Mouse (Mus musculus): ENCODE results near the gene Slc22a21. TPM values are rescaled to one million over a fixed set of nuclear protein-coding genes. Genes with fewer than 3 reads are reported as not detected.
A peak's percentile ranks its signal among the peaks of the same experiment; 100 is the strongest.

Slc22a21 gene
- 1.8 and 2.6 TPM in 2 replicates for polyA plus RNA-seq (2015; fragmentation: Nextera tagmentation; extraction: Ambion mirVana)

GRCm38 (mm10) chr11:53979788-53980621, at the start of gene Slc22a21:
Gene Slc22a21 (minus strand): TSS chr11:53980332.
- H3K27me3 ChIP-seq = no peaks in the 10 kb centered on the region
- no peaks in the 10 kb centered on the region for H3K36me3 ChIP-seq
- H3K4me2 ChIP-seq = peak within 1 kb of the TSS; percentile 96
- H3K4me1 ChIP-seq (replicated peaks) = peaks cover 8% of the 10 kb centered on the region
- H3K9ac ChIP-seq = peak within 1 kb of the TSS; percentile 65
- ATAC-seq (replicated peaks; ENCODE audit: insufficient number of reproducible peaks, insufficient read depth, low FRiP score, low read depth) = peak; percentile 95
- 0 out of 2 replicates have a peak within 1 kb of the TSS, but pooled peaks have one; percentile 38 for H3K27ac ChIP-seq
- WGBS = 2% methylated on average over 73 of the region's 73 CpGs
- no peaks in the 10 kb centered on the region for H3K9me3 ChIP-seq (replicated peaks)
- peak within 1 kb of the TSS; percentile 66 for H3K4me3 ChIP-seq

- Histone ChIP-seq H3K9ac (no peak overlapping the region), H3K36me3 (no peaks in the 10 kb centered on the region), H3K27ac (no peak overlapping the region), H3K4me2 (peak overlapping the region; percentile 93), H3K27me3 (peaks cover 25% of the 10 kb centered on the region; the same call in 1 of the 2 replicates), H3K9me3 (replicated peaks) (no peaks in the 10 kb centered on the region), H3K4me3 (peak overlapping the region; percentile 55), H3K4me1 (replicated peaks) (peaks cover 19% of the 10 kb centered on the region)
- no peak for ATAC-seq (replicated peaks; ENCODE audit: insufficient number of reproducible peaks, insufficient read depth, low FRiP score, low read depth)
- 75% methylated on average over 4 of the region's 4 CpGs for WGBS
Measured at GRCm38 (mm10) chr11:54028997-54029396, 48.9 kb upstream of the Slc22a21 start.

GRCm38 (mm10) chr11:54028044-54028951, 48.2 kb upstream of the Slc22a21 start, which contains the start of gene Slc22a4:
Gene Slc22a4 (minus strand): TSS chr11:54028090.
- H3K36me3 ChIP-seq = no peaks in the 10 kb centered on the region
- H3K9me3 ChIP-seq (replicated peaks) = no peaks in the 10 kb centered on the region
- H3K27me3 ChIP-seq = peaks cover 25% of the 10 kb centered on the region; the same call in 1 of the 2 replicates
- peak within 1 kb of the TSS; percentile 55 for H3K4me3 ChIP-seq
- H3K9ac ChIP-seq = peak within 1 kb of the TSS; percentile 56
- 3% methylated on average over 61 of the region's 61 CpGs for WGBS
- peak; percentile 84 for ATAC-seq (replicated peaks; ENCODE audit: insufficient number of reproducible peaks, insufficient read depth, low FRiP score, low read depth)
- H3K4me1 ChIP-seq (replicated peaks) = peaks cover 19% of the 10 kb centered on the region
- peak within 1 kb of the TSS; percentile 93 for H3K4me2 ChIP-seq
- H3K27ac ChIP-seq = no peak within 1 kb of the TSS

GRCm38 (mm10) chr11:54027131-54028043, 47.3 kb upstream of the Slc22a21 start:
- peaks cover 19% of the 10 kb centered on the region for H3K4me1 ChIP-seq (replicated peaks)
- H3K4me2 ChIP-seq = peak overlapping the region; percentile 93
- no peaks in the 10 kb centered on the region for H3K36me3 ChIP-seq
- no peak overlapping the region for H3K27ac ChIP-seq
- H3K9ac ChIP-seq = peak overlapping the region; percentile 56
- peaks cover 25% of the 10 kb centered on the region; the same call in 1 of the 2 replicates for H3K27me3 ChIP-seq
- H3K9me3 ChIP-seq (replicated peaks) = no peaks in the 10 kb centered on the region
- no peak for ATAC-seq (replicated peaks; ENCODE audit: insufficient number of reproducible peaks, insufficient read depth, low FRiP score, low read depth)
- WGBS = 18% methylated on average over 31 of the region's 31 CpGs
- H3K4me3 ChIP-seq = peak overlapping the region; percentile 55

GRCm38 (mm10) chr11:54026491-54027041, 46.4 kb upstream of the Slc22a21 start:
- H3K36me3 ChIP-seq = no peaks in the 10 kb centered on the region
- WGBS = 66% methylated on average over 1 of the region's 1 CpGs
- no peak overlapping the region for H3K27ac ChIP-seq
- no peak overlapping the region for H3K4me3 ChIP-seq
- H3K9me3 ChIP-seq (replicated peaks) = no peaks in the 10 kb centered on the region
- no peak overlapping the region for H3K4me2 ChIP-seq
- peaks cover 25% of the 10 kb centered on the region; the same call in 1 of the 2 replicates for H3K27me3 ChIP-seq
- ATAC-seq (replicated peaks; ENCODE audit: insufficient number of reproducible peaks, insufficient read depth, low FRiP score, low read depth) = no peak
- H3K9ac ChIP-seq = no peak overlapping the region
- peaks cover 19% of the 10 kb centered on the region for H3K4me1 ChIP-seq (replicated peaks)

- H3K4me3 ChIP-seq = no peak overlapping the region
- H3K27me3 ChIP-seq = 0 out of 2 replicates have a peak, but pooled peaks cover 9% of the 10 kb centered on the region
- 0 out of 2 replicates have a peak, but pooled peaks cover 4% of the 10 kb centered on the region for H3K4me1 ChIP-seq (replicated peaks)
- H3K36me3 ChIP-seq = no peaks in the 10 kb centered on the region
- H3K9me3 ChIP-seq (replicated peaks) = no peaks in the 10 kb centered on the region
- 87% methylated on average over 5 of the region's 5 CpGs for WGBS
- ATAC-seq (replicated peaks; ENCODE audit: insufficient number of reproducible peaks, insufficient read depth, low FRiP score, low read depth) = no peak
- no peak overlapping the region for H3K4me2 ChIP-seq
- no peak overlapping the region for H3K9ac ChIP-seq
- H3K27ac ChIP-seq = no peak overlapping the region
Measured at GRCm38 (mm10) chr11:54021396-54022093, 41.4 kb upstream of the Slc22a21 start.

- no peak overlapping the region for H3K27ac ChIP-seq
- WGBS = 79% methylated on average over 3 of the region's 3 CpGs
Measured at GRCm38 (mm10) chr11:54018893-54019732, 39.0 kb upstream of the Slc22a21 start.

GRCm38 (mm10) chr11:54017596-54017995, 37.5 kb upstream of the Slc22a21 start:
- Histone ChIP-seq H3K4me1 (replicated peaks) (no peaks in the 10 kb centered on the region), H3K4me3 (no peak overlapping the region), H3K27ac (no peak overlapping the region), H3K9ac (no peak overlapping the region), H3K27me3 (no peaks in the 10 kb centered on the region), H3K4me2 (no peak overlapping the region), H3K9me3 (replicated peaks) (no peaks in the 10 kb centered on the region), H3K36me3 (no peaks in the 10 kb centered on the region)
- 68% methylated on average over 4 of the region's 4 CpGs for WGBS
- ATAC-seq (replicated peaks; ENCODE audit: insufficient number of reproducible peaks, insufficient read depth, low FRiP score, low read depth) = no peak

More at GRCm38 (mm10) chr11:54018893-54019732, 39.0 kb upstream of the Slc22a21 start:
- H3K36me3 ChIP-seq = no peaks in the 10 kb centered on the region
- H3K4me3 ChIP-seq = no peak overlapping the region
- H3K9ac ChIP-seq = no peak overlapping the region
- ATAC-seq (replicated peaks; ENCODE audit: insufficient number of reproducible peaks, insufficient read depth, low FRiP score, low read depth) = no peak
- no peaks in the 10 kb centered on the region for H3K9me3 ChIP-seq (replicated peaks)
- no peak overlapping the region for H3K4me2 ChIP-seq
- H3K4me1 ChIP-seq (replicated peaks) = no peaks in the 10 kb centered on the region
- no peaks in the 10 kb centered on the region for H3K27me3 ChIP-seq

- H3K4me2 ChIP-seq = no peak overlapping the region
- H3K4me1 ChIP-seq (replicated peaks) = no peaks in the 10 kb centered on the region
- H3K27me3 ChIP-seq = no peaks in the 10 kb centered on the region
- no peak overlapping the region for H3K4me3 ChIP-seq
- no peak overlapping the region for H3K9ac ChIP-seq
- no peak for ATAC-seq (replicated peaks; ENCODE audit: insufficient number of reproducible peaks, insufficient read depth, low FRiP score, low read depth)
- 79% methylated on average over 8 of the region's 8 CpGs for WGBS
- no peaks in the 10 kb centered on the region for H3K9me3 ChIP-seq (replicated peaks)
- H3K36me3 ChIP-seq = no peaks in the 10 kb centered on the region
- no peak overlapping the region for H3K27ac ChIP-seq
Measured at GRCm38 (mm10) chr11:54016051-54016450, 35.9 kb upstream of the Slc22a21 start.

Measured in heart, embryonic 15.5 days (tissue).